Mouse (Mus musculus): ENCODE measurements around the gene Rab37.

The Rab37 gene

GRCm38 (mm10) chr11:115164976-115165374 lies 73.7 kb downstream of the Rab37 start:
- no peak for DNase-seq (ENCODE audit: low spot score in 2 of 2)

GRCm38 (mm10) chr11:115166776-115167175 lies 75.5 kb downstream of the Rab37 start:
- DNase-seq (ENCODE audit: low spot score in 2 of 2), result no peak

GRCm38 (mm10) chr11:115167631-115168249 lies 76.5 kb downstream of the Rab37 start:
- no peak for DNase-seq (ENCODE audit: low spot score in 2 of 2)

GRCm38 (mm10) chr11:115169430-115169829 lies 78.2 kb downstream of the Rab37 start:
- no peak for DNase-seq (ENCODE audit: low spot score in 2 of 2)

- DNase-seq (ENCODE audit: low spot score in 2 of 2), result no peak
Measured at GRCm38 (mm10) chr11:115171125-115171524, 79.9 kb downstream of the Rab37 start.

GRCm38 (mm10) chr11:115172825-115173287 lies 81.6 kb downstream of the Rab37 start:
- DNase-seq (ENCODE audit: low spot score in 2 of 2), result no peak

- no peak for DNase-seq (ENCODE audit: low spot score in 2 of 2)
Measured at GRCm38 (mm10) chr11:115173549-115174339, 82.5 kb downstream of the Rab37 start.

GRCm38 (mm10) chr11:115176399-115177190 lies 85.4 kb downstream of the Rab37 start:
- no peak for DNase-seq (ENCODE audit: low spot score in 2 of 2)

- DNase-seq (ENCODE audit: low spot score in 2 of 2), result no peak
Measured at GRCm38 (mm10) chr11:115177559-115178195, 86.4 kb downstream of the Rab37 start.

- DNase-seq (ENCODE audit: low spot score in 2 of 2), result no peak
Measured at GRCm38 (mm10) chr11:115178766-115179165, 87.5 kb downstream of the Rab37 start.

GRCm38 (mm10) chr11:115179191-115179590 lies 88.0 kb downstream of the Rab37 start:
- DNase-seq (ENCODE audit: low spot score in 2 of 2), result no peak

GRCm38 (mm10) chr11:115179881-115180280 lies 88.7 kb downstream of the Rab37 start:
- no peak for DNase-seq (ENCODE audit: low spot score in 2 of 2)

- peak; percentile 84 to 96 for DNase-seq (ENCODE audit: low spot score in 2 of 2)
Measured at GRCm38 (mm10) chr11:115181913-115182638, 90.8 kb downstream of the Rab37 start.

GRCm38 (mm10) chr11:115184973-115185372 lies 93.7 kb downstream of the Rab37 start:
- DNase-seq (ENCODE audit: low spot score in 2 of 2), result no peak

- peak; percentile 98 for DNase-seq (ENCODE audit: low spot score in 2 of 2)
Measured at GRCm38 (mm10) chr11:115187224-115187639, 96.0 kb downstream of the Rab37 start, which contains the start of gene Tmem104. Gene Tmem104, plus strand, starts transcription at chr11:115187487.

- no peak for DNase-seq (ENCODE audit: low spot score in 2 of 2)
Measured at GRCm38 (mm10) chr11:115187693-115188092, 96.5 kb downstream of the Rab37 start, which contains the start of gene Nat9. Gene Nat9, minus strand, starts transcription at chr11:115187859.

- DNase-seq (ENCODE audit: low spot score in 2 of 2), result no peak
Measured at GRCm38 (mm10) chr11:115188539-115189231, 97.5 kb downstream of the Rab37 start.

- DNase-seq (ENCODE audit: low spot score in 2 of 2), result no peak
Measured at GRCm38 (mm10) chr11:115189304-115189703, 98.1 kb downstream of the Rab37 start.

GRCm38 (mm10) chr11:115192180-115192579 lies 100.9 kb downstream of the Rab37 start:
- DNase-seq (ENCODE audit: low spot score in 2 of 2), result no peak

- DNase-seq (ENCODE audit: low spot score in 2 of 2), result no peak
Measured at GRCm38 (mm10) chr11:115194693-115195092, 103.5 kb downstream of the Rab37 start.
